Mouse (Mus musculus): Measurements from ENCODE around the gene Vmn2r47. TPM values are rescaled to one million over a fixed set of nuclear protein-coding genes. Genes with fewer than 3 reads are reported as not detected.
"Not testable (repeated sequence)": the region's sequence is repeated elsewhere in the genome, so short reads cannot be mapped to it uniquely, and the experiment has no call there.

Vmn2r47 gene
- polyA plus RNA-seq (2015; fragmentation: Nextera tagmentation; extraction: Ambion mirVana): not detected in 2 replicates

- ATAC-seq (ENCODE audit: low read depth); H3K4me1 ChIP-seq (replicated peaks); H3K4me2 ChIP-seq; H3K9me3 ChIP-seq (replicated peaks); H3K36me3 ChIP-seq; H3K27ac ChIP-seq; H3K27me3 ChIP-seq; H3K4me3 ChIP-seq (replicated peaks); H3K9ac ChIP-seq; DNase-seq: not testable (repeated sequence)
- WGBS (ENCODE audit: insufficient replicate concordance): no CpG with 5 or more reads among the region's 1 CpGs
These were observed at the start of gene Vmn2r47 for GRCm38 (mm10) chr7:9841225-9841624. Gene Vmn2r47 (minus strand): TSS chr7:9841325.

GRCm38 (mm10) chr7:9770471-9770870, 70.7 kb downstream of the Vmn2r47 start, which contains the start of gene Vmn2r46:
Gene Vmn2r46 (minus strand): TSS chr7:9770571.
- H3K9me3 ChIP-seq (replicated peaks); H3K4me2 ChIP-seq; H3K36me3 ChIP-seq; H3K9ac ChIP-seq; H3K4me3 ChIP-seq (replicated peaks); H3K27me3 ChIP-seq; H3K4me1 ChIP-seq (replicated peaks); ATAC-seq (ENCODE audit: low read depth); DNase-seq; H3K27ac ChIP-seq: not testable (repeated sequence)
- no CpG with 5 or more reads among the region's 1 CpGs for WGBS (ENCODE audit: insufficient replicate concordance)

Other genes with a start within 250 kb of the Vmn2r47 start
- not detected in 2 replicates for gene Vmn2r46, start 70.8 kb downstream of the Vmn2r47 start, polyA plus RNA-seq (2015; fragmentation: Nextera tagmentation; extraction: Ambion mirVana)
- not detected in 2 replicates for gene Vmn2r48, start 112.3 kb upstream of the Vmn2r47 start, polyA plus RNA-seq (2015; fragmentation: Nextera tagmentation; extraction: Ambion mirVana)
- gene Vmn2r49, start 150.9 kb upstream of the Vmn2r47 start, polyA plus RNA-seq (2015; fragmentation: Nextera tagmentation; extraction: Ambion mirVana): not detected in 2 replicates
- gene Vmn2r50, start 212.0 kb upstream of the Vmn2r47 start, polyA plus RNA-seq (2015; fragmentation: Nextera tagmentation; extraction: Ambion mirVana): not detected in 2 replicates

All from liver, embryonic 13.5 days (tissue).